Mouse (Mus musculus) liver, embryonic 14.5 days (tissue): ENCODE data around the gene Zfp619. TPM values are rescaled to one million over a fixed set of nuclear protein-coding genes. Genes with fewer than 3 reads are reported as not detected.

ENCODE experiments used
- ATAC-seq: fragments of 200-750 bp; cut with Nextera tagmentation; 2 replicates; pipeline ENCODE4 v1.8.0; 2017; ENCODE audit warnings: moderate number of reproducible peaks, mild to moderate bottlenecking, moderate library complexity; ENCODE audit not compliant: insufficient read depth
- DNase-seq, 3 experiments: peaks; one replicate each; pipeline ENCODE4 v3.0.0-alpha.2; 2012 to 2013; ENCODE audit warnings: low read depth in 3 of 3, low spot score in 3 of 3
- H3K27ac ChIP-seq: fragments of 300-500 bp; sonication (generic); 2 replicates; pipeline ENCODE4 v1.5.1; 2014; ENCODE audit warnings: moderate library complexity, mild to moderate bottlenecking, control low read depth, inconsistent platforms
- H3K27me3 ChIP-seq: fragments of 300-500 bp; sonication (generic); 2 replicates; pipeline ENCODE4 v1.6.1; 2014; ENCODE audit warnings: mild to moderate bottlenecking, low read length, moderate library complexity; ENCODE audit not compliant: control insufficient read depth, insufficient read depth
- H3K36me3 ChIP-seq: fragments of 300-500 bp; sonication (generic); replicated peaks from 2 replicates; pipeline ENCODE4 v1.6.1; 2014; ENCODE audit warnings: low read depth; ENCODE audit not compliant: control insufficient read depth, insufficient read depth
- H3K4me1 ChIP-seq, 2 experiments: fragments of 200-500 bp in 1 of 2; fragments of 300-500 bp in 1 of 2; sonication (generic) in 1 of 2; replicated peaks; 2 replicates each; pipeline ENCODE4 v1.6.1; 2012 to 2014; ENCODE audit warnings: antibody characterized with exemption in 1 of 2, inconsistent platforms in 1 of 2, low read length in 1 of 2; ENCODE audit not compliant: control insufficient read depth in 2 of 2, insufficient read depth in 2 of 2
- H3K4me2 ChIP-seq: fragments of 300-500 bp; sonication (generic); 2 replicates; pipeline ENCODE4 v1.6.1; 2014; ENCODE audit warnings: low read depth, mild to moderate bottlenecking, control low read depth, moderate library complexity
- H3K4me3 ChIP-seq, 2 experiments: fragments of 200-500 bp in 1 of 2; fragments of 300-500 bp in 1 of 2; sonication (generic) in 1 of 2; 2 replicates each; pipeline ENCODE4 v1.5.1; 2012 to 2014; ENCODE audit warnings: low read depth in 2 of 2, low read length in 2 of 2, mild to moderate bottlenecking in 2 of 2, control low read depth in 1 of 2, inconsistent platforms in 1 of 2, moderate library complexity in 1 of 2; ENCODE audit not compliant: insufficient read depth in 1 of 2
- H3K9ac ChIP-seq: fragments of 300-500 bp; sonication (generic); replicated peaks from 2 replicates; pipeline ENCODE4 v1.6.1; 2014; ENCODE audit warnings: mild to moderate bottlenecking, control low read depth, moderate library complexity
- H3K9me3 ChIP-seq: fragments of 300-500 bp; sonication (generic); 2 replicates; pipeline ENCODE4 v1.6.1; 2016; ENCODE audit warnings: low read length, mixed read lengths; ENCODE audit not compliant: control insufficient read depth
- CTCF ChIP-seq: IDR thresholded peaks from 2 replicates; pipeline ENCODE4 v1.5.1; 2016; ENCODE audit warnings: antibody characterized with exemption, low read depth, control low read depth
- EP300 ChIP-seq: IDR thresholded peaks from 2 replicates; pipeline ENCODE4 v1.6.1; 2016; ENCODE audit warnings: antibody characterized with exemption, low read depth
- WGBS: fragments of 180-500 bp; shearing (Covaris S2); extraction: QIAGEN DNeasy Blood & Tissue Kit; methylation state at CpG from one replicate; pipeline ENCODE4 v1.1.7; 2014; ENCODE audit not compliant: insufficient replicate concordance; 5-methylcytosine and 5-hydroxymethylcytosine counted together
- polyA plus RNA-seq, 2 experiments: library from polyadenylated mRNA; depleted of rRNA in 1 of 2; stranded (reverse) in 1 of 2; unstranded in 1 of 2; fragments of >200 nt; fragmentation: Nextera tagmentation in 1 of 2; extraction: Ambion mirVana in 1 of 2; gene quantifications; 2 replicates each; pipeline versions ENCODE4 v1.2.1 to v1.2.3; 2012 to 2014

Zfp619 gene
- polyA plus RNA-seq (2012; rRNA removed) (0.22 and 0.25 TPM in 2 replicates), polyA plus RNA-seq (2014; fragmentation: Nextera tagmentation; extraction: Ambion mirVana) (0.14 and 0.29 TPM in 2 replicates)

GRCm38 (mm10) chr7:39517616-39518177 is at the start of gene Zfp619:
Gene Zfp619 (plus strand): TSS chr7:39517766.
- under 1% methylated on average over 43 of the region's 43 CpGs for whole genome bisulfite sequencing

DNA sequence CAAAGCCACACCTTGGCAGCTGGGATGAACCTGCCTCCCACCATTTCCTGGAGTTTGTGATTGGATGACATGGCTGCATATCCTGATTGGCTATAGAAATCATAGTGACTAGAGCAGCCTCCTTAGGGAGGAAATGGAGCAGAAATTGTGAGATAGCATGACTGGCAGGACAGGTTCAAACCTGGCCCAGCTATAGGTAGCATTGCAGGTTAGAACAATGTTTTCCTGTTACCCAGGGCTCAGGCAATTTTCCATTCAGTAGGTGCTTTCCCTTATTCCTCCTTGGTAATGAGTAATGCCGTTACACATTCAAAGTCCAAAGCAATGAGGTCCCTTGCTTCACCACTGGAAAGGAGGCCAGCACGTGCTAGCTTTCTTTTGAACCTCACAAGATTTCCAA is 38.6 kb upstream of the Zfp619 start:
- no peaks in the 10 kb centered on the region; the same call in 1 of the 2 replicates for H3K36me3 ChIP-seq
- H3K9me3 ChIP-seq: no peaks in the 10 kb centered on the region
- 74% methylated on average over 2 of the region's 2 CpGs for WGBS
- no peak overlapping the region for H3K9ac ChIP-seq
- ATAC-seq (no peak), DNase-seq (no peak)
- no peak overlapping the region for H3K27ac ChIP-seq
- no peak overlapping the region for H3K4me2 ChIP-seq
- TF ChIP-seq EP300 (no peak), CTCF (no peak)
- no peaks in the 10 kb centered on the region for H3K4me1 ChIP-seq
- no peak overlapping the region for H3K4me3 ChIP-seq
- H3K27me3 ChIP-seq: no peaks in the 10 kb centered on the region

More at GRCm38 (mm10) chr7:39517616-39518177, at the start of gene Zfp619:
- H3K36me3 ChIP-seq: no peaks in the 10 kb centered on the region
- H3K9me3 ChIP-seq: no peaks in the 10 kb centered on the region
- peak within 1 kb of the TSS; percentile 79 for H3K4me2 ChIP-seq
- ATAC-seq: peak; percentile 97
- H3K4me3 ChIP-seq: peak within 1 kb of the TSS; percentile 73 to 84
- peak within 1 kb of the TSS; percentile 87 for H3K9ac ChIP-seq
- peak within 1 kb of the TSS; percentile 67 for H3K27ac ChIP-seq
- H3K27me3 ChIP-seq: no peaks in the 10 kb centered on the region
- DNase-seq: peak; percentile 84 to 87 (median 86)
- peak; percentile 82 for TF ChIP-seq CTCF
- TF ChIP-seq EP300: no peak
- 0 out of 4 replicates have a peak, but pooled peaks cover 0 to 2% of the 10 kb centered on the region in 2 experiments for H3K4me1 ChIP-seq

DNA sequence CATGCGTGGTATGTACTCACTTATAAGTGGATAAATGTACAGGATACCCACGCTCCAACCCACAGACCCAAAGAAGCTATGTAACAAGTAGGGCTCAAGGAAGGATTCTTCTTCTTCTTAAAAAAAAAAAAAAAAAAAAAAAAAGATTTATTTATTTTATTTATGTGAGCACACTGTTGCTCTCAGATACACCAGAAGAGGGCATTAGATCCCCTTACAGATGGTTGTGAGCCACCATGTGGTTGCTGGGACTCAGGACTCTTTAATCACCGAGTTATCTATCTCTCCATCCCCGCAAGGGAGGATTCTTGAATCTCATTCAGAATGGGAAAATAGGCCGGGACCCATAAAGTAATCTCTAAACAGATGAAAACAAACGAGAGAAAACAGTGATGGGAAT is 33.2 kb upstream of the Zfp619 start:
- no peak for ATAC-seq
- Histone ChIP-seq H3K4me1 (no peaks in the 10 kb centered on the region), H3K9me3 (no peaks in the 10 kb centered on the region), H3K27ac (no peak overlapping the region), H3K27me3 (no peaks in the 10 kb centered on the region), H3K36me3 (no peaks in the 10 kb centered on the region), H3K9ac (no peak overlapping the region), H3K4me3 (no peak overlapping the region), H3K4me2 (no peak overlapping the region)
- TF ChIP-seq EP300 (no peak), CTCF (0 out of 2 replicates have a peak, but pooled peaks have one; percentile 10)
- 31% methylated on average over 6 of the region's 6 CpGs for WGBS
- no peak for DNase-seq

DNA sequence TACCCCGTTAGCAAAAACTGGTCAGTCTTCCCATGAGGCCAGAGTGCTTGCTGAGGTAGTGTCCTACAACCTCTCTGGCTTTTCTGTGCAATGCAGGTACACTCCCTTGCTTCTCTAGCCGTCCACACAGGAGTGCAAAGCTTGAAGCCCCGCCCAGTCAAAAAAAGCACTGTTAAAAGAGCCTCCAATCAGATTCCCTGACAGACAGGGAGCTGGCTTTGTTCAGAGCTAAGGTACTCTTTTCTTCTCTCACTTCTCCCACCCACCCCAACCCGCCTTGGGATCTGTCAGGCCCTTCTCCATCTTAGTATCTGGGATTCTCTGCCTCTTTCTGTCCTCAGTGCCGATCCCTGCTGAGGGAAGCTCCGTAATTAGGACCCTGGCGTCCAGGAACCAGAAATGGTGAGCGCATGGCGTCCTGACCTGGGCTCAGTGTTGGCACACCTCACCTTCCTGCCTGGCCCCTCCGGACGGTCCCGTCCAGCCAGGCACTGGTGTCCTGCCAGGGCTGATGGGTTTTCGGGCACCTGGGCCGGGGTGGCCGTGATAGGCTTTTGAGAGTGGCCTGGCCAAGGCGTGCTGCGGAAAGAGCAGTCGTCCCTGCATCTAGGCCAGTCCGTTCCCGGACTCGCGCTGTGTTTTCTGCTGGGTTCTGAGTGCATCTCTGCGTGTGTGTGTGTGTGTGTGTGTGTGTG is 30.3 kb upstream of the Zfp619 start:
- ATAC-seq: no peak
- Histone ChIP-seq H3K9me3 (no peaks in the 10 kb centered on the region), H3K4me3 (peak overlapping the region; percentile 12 to 21; a peak in 1 of 4 replicates), H3K9ac (no peak overlapping the region), H3K36me3 (no peaks in the 10 kb centered on the region), H3K27me3 (no peaks in the 10 kb centered on the region), H3K4me1 (no peaks in the 10 kb centered on the region), H3K4me2 (peak overlapping the region; percentile 21), H3K27ac (no peak overlapping the region)
- TF ChIP-seq EP300 (no peak), CTCF (no peak)
- WGBS: 18% methylated on average over 23 of the region's 23 CpGs
- DNase-seq: peak in 2 of 3 experiments; percentile 1 to 5

DNA sequence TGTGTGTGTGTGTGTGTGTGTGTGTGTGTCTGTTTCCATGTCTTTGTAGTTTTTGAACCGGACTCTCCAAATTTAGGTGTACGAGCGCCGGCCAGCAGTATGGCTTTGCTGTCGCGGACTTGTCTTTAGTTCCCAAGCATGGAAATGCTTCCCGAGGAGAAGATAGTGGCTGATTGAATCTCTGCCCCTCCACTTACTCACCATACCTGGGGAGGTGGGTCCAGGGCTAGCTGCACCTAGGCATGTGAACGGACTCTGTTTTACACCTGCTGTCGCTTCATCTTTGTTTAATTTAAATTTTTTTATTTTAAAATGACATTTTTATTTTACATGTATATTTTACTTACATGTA is 29.7 kb upstream of the Zfp619 start:
- TF ChIP-seq CTCF: no peak
- no peak for TF ChIP-seq EP300
- Histone ChIP-seq H3K27ac (no peak overlapping the region), H3K36me3 (no peaks in the 10 kb centered on the region), H3K9ac (no peak overlapping the region), H3K4me1 (no peaks in the 10 kb centered on the region), H3K4me3 (no peak overlapping the region), H3K27me3 (no peaks in the 10 kb centered on the region), H3K4me2 (peak overlapping the region; percentile 21), H3K9me3 (no peaks in the 10 kb centered on the region)
- DNase-seq: no peak
- ATAC-seq: no peak
- WGBS: 48% methylated on average over 9 of the region's 9 CpGs
